Mouse (Mus musculus) MEL (cell line): ENCODE results near the gene Ndufs2.

Experiments
- BHLHE40 ChIP-seq: IDR thresholded peaks from 2 replicates; pipeline ENCODE4 v1.6.1; 2012; ENCODE audit warnings: low read depth, mild to moderate bottlenecking, inconsistent platforms, low read length, improper control_type of control experiment, borderline replicate concordance
- CTCF ChIP-seq, 3 experiments: IDR thresholded peaks in 2 of 3; conservative IDR thresholded peaks in 1 of 3; 2 replicates each; pipeline ENCODE4 v1.5.1; 2011 to 2012; ENCODE audit warnings: low read length in 3 of 3, low read depth in 2 of 3, mild to moderate bottlenecking in 2 of 3, improper control_type of control experiment in 1 of 3, inconsistent platforms in 1 of 3, mixed read lengths in 1 of 3, moderate library complexity in 1 of 3; ENCODE audit not compliant: control insufficient read depth in 1 of 3, insufficient read depth in 1 of 3, poor library complexity in 1 of 3, severe bottlenecking in 1 of 3
- EP300 ChIP-seq, 2 experiments: IDR thresholded peaks; 2 replicates each; pipeline ENCODE4 v1.6.1; 2011; ENCODE audit warnings: improper control_type of control experiment in 2 of 2, low read length in 2 of 2, low read depth in 1 of 2, mild to moderate bottlenecking in 1 of 2
- JUND ChIP-seq: IDR thresholded peaks from 2 replicates; pipeline ENCODE4 v1.6.1; 2011; ENCODE audit warnings: low read depth, mild to moderate bottlenecking, improper control_type of control experiment, low read length
- KAT2A ChIP-seq: conservative IDR thresholded peaks from 2 replicates; pipeline ENCODE4 v1.6.1; 2012; ENCODE audit warnings: low read depth, low read length, improper control_type of control experiment, inconsistent platforms
- MAX ChIP-seq: IDR thresholded peaks from 2 replicates; pipeline ENCODE4 v1.6.1; 2011; ENCODE audit warnings: low read length, improper control_type of control experiment
- MAZ ChIP-seq: IDR thresholded peaks from 2 replicates; pipeline ENCODE4 v1.6.1; 2012; ENCODE audit warnings: low read depth, mild to moderate bottlenecking, inconsistent platforms, low read length, improper control_type of control experiment
- MXI1 ChIP-seq: IDR thresholded peaks from 2 replicates; pipeline ENCODE4 v1.6.1; 2011; ENCODE audit warnings: mild to moderate bottlenecking, low read depth, low read length, improper control_type of control experiment
- POLR2A ChIP-seq, 2 experiments: IDR thresholded peaks; 2 replicates each; pipeline ENCODE4 v1.6.1; 2011 to 2012; ENCODE audit warnings: low read length in 2 of 2, mild to moderate bottlenecking in 2 of 2, control low read depth in 1 of 2, improper control_type of control experiment in 1 of 2, low read depth in 1 of 2, moderate library complexity in 1 of 2; ENCODE audit not compliant: control insufficient read depth in 1 of 2, insufficient read depth in 1 of 2, poor library complexity in 1 of 2
- ZC3H11A ChIP-seq: IDR thresholded peaks from 2 replicates; pipeline ENCODE4 v1.6.1; 2012; ENCODE audit warnings: low read depth, mild to moderate bottlenecking, inconsistent platforms, low read length, improper control_type of control experiment
- ZKSCAN1 ChIP-seq: IDR thresholded peaks from 2 replicates; pipeline ENCODE4 v1.6.1; 2012; ENCODE audit warnings: low read depth, mild to moderate bottlenecking, inconsistent platforms, low read length, improper control_type of control experiment, moderate library complexity
- ZNF384 ChIP-seq: IDR thresholded peaks from 2 replicates; pipeline ENCODE4 v1.6.1; 2012; ENCODE audit warnings: low read depth, mild to moderate bottlenecking, inconsistent platforms, low read length, improper control_type of control experiment

DNA sequence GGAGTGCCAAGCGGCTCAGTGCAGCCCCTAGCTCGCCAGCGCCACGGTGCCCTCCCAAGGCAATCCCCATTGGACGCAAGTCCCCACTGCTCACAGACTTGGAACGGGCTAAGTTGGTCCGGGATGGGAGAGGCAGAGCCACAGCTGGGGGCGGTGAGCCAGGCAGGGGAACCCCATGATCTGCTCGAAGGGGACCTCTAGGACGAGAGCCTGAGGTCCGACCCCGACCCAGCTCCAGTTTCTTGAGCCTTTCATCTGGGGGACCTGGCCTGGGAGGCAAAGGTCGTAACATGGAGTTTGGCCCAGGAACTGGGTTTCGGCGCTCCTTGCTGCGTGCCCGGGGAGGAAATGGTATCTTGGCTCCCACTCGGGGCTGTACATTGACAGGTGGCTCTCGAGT lies 35.3 kb upstream of the Ndufs2 start:
- no peak for TF ChIP-seq EP300 (IDR thresholded peaks at IDR 0.05; ENCODE audit: low read depth in 1 of 2, low read length in 2 of 2)
- TF ChIP-seq POLR2A (IDR thresholded peaks at IDR 0.05; ENCODE audit: control insufficient read depth in 1 of 2, insufficient read depth in 1 of 2, low read depth in 1 of 2, low read length in 2 of 2, poor library complexity in 1 of 2): no peak
- no peak for TF ChIP-seq ZKSCAN1
- TF ChIP-seq CTCF (IDR thresholded peaks at IDR 0.05 in 2 of 3, conservative IDR thresholded peaks at IDR 0.05 in 1 of 3; ENCODE audit: control insufficient read depth in 1 of 3, insufficient read depth in 1 of 3, low read depth in 2 of 3, low read length in 3 of 3, poor library complexity in 1 of 3, severe bottlenecking in 1 of 3): no peak
- TF ChIP-seq BHLHE40: no peak
- no peak for TF ChIP-seq ZNF384
- TF ChIP-seq KAT2A: no peak
- TF ChIP-seq MAX: no peak
- TF ChIP-seq JUND: no peak
- no peak for TF ChIP-seq ZC3H11A
- TF ChIP-seq MAZ: no peak
- no peak for TF ChIP-seq MXI1
